Mouse (Mus musculus): ENCODE results near the gene Tnnt1.
"Not testable (repeated sequence)": the region's sequence is repeated elsewhere in the genome, so short reads cannot be mapped to it uniquely, and the experiment has no call there.

The Tnnt1 gene

DNA sequence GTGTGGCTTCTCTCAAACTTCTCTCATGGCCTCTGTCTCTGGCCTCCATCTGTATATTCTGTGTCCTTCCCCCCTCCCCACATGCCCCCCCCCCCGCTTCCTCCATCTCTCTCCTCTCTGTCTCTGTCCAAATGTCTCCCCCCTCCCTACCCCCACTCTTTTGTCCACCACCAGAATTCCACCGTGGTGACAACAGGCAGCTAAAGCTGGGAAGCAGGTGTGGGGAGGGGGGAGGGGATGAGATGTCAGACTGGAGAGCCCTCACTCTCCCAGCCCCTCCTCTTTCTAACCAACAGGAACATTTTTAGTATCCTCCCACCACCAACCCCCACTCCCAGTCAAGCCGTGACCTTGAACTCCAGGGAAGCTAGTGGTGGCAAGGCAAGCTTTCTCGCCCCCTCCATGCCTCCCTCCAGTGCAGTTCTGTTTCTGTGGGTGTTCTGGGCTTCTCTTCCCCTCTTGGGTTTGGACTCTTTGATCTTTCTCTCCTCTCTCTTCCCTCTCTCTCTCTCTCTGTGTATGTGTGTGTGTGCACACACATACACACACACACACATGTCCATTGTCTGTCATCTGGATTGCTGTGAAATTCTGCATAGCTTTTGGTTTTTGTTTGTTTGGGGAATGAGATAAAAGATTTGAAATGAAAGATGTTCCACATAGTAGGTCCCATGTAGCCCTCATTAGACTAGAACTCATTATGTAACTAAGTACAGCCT lies at the start of gene Tnnt1:
TSS of gene Tnnt1 (minus strand) at position 51 of the 719 bp plus-strand sequence.
- DNase-seq (ENCODE audit: low read depth in 2 of 2, low spot score in 2 of 2): no peak

GRCm38 (mm10) chr7:4562660-4563059 lies 46.5 kb upstream of the Tnnt1 start:
- no peak for DNase-seq (ENCODE audit: low read depth in 2 of 2, low spot score in 2 of 2)

DNA sequence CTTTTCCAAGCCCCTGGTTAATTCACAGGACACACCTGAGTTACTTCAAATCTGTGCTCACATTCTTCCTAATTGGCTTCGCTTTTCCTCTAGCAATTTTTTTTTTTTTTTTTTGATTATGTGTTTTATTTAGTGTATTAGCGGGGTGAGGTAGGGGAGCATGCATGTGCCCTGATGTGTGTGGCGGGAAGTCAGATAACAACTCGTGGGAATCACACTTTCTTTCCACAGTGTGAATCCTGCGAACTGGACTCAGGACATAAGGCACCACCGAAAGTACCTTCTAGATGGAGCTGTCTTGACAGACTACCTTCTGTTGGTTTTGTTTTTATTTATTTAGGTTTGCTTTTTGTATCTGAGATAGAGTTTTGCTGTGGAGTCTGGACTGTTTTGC lies 41.0 kb upstream of the Tnnt1 start:
- no peak for DNase-seq (ENCODE audit: low read depth in 2 of 2, low spot score in 2 of 2)

GRCm38 (mm10) chr7:4556256-4557166 lies 40.3 kb upstream of the Tnnt1 start:
- DNase-seq (ENCODE audit: low read depth in 2 of 2, low spot score in 2 of 2): peak; percentile 66 to 74

DNA sequence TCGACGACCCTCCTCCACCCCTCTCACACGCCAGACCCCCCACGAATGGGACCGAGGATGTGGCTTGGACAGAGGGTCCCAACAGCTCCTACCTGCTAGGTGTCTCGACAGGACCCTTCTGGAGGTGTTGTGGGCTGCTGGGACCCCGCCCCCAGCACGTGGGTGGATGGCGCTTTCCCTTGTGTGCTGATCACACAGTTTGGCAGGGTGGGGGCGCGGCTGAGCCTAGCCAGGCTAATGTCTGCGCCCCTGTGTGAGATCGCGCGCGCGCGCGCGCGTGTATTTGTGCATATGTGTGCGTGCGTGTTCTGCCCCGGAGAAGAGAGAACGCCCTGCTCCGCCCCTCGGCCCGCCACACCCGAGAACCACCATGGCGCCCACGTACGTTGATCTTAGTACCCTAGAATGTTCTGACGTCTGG lies 31.0 kb upstream of the Tnnt1 start, which contains the start of gene Syt5:
TSS of gene Syt5 (minus strand) at position 321 of the 421 bp plus-strand sequence.
- DNase-seq (ENCODE audit: low read depth in 2 of 2, low spot score in 2 of 2): peak in 1 of 2 experiments; percentile 7

DNA sequence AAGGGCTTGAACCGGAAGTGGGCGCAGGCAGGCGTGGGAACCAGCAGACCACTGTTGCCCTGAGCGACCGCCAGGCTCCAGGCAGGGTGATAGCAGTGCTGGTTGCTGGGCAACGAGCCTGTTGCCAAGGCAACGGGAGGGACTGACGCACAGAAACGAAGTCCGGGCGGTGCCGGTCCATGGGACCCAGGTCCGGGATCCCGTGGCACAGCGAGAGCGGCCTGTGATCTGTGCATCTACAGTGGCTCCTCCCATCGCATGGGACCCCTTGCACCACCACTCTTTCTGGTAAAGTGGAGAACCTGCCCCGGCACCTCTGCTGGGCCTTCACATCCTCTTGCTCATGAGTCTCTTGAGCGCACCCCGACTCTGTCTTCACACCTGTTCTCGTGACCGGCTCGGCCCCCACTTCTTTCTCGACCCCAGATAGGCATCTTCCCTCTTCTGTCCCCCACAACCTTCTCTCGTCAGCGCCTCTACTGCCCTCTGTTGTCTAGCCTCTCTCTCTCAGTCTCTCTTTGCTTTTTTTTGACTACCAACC lies 30.5 kb upstream of the Tnnt1 start:
- no peak for DNase-seq (ENCODE audit: low read depth in 2 of 2, low spot score in 2 of 2)

DNA sequence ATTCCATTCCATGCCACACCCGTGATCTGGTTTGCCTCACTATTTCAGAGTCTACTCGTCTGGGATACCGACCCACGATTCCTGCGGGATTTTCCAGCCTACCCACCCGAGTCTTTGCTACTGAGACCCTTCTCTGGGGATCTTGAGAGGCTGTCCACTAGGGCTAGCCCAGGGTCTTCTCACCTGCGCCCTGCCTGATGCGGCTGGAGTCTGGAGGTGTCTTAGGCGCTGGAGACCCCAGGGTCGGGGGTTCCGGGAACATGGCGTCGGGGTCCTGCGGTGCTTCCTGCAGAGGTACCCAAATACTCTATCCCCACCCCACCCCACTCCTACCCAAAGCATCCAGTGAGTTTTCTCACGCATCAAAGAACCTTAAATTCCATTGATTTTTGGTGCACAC lies 29.9 kb upstream of the Tnnt1 start:
- DNase-seq (ENCODE audit: low read depth in 2 of 2, low spot score in 2 of 2): no peak

- DNase-seq (ENCODE audit: low read depth in 2 of 2, low spot score in 2 of 2): no peak
Measured at GRCm38 (mm10) chr7:4542013-4542412, 25.8 kb upstream of the Tnnt1 start.

- no peak for DNase-seq (ENCODE audit: low read depth in 2 of 2, low spot score in 2 of 2)
Measured at GRCm38 (mm10) chr7:4541344-4541743, 25.2 kb upstream of the Tnnt1 start.

GRCm38 (mm10) chr7:4539019-4539418 lies 22.8 kb upstream of the Tnnt1 start:
- DNase-seq (ENCODE audit: low read depth in 2 of 2, low spot score in 2 of 2): no peak

DNA sequence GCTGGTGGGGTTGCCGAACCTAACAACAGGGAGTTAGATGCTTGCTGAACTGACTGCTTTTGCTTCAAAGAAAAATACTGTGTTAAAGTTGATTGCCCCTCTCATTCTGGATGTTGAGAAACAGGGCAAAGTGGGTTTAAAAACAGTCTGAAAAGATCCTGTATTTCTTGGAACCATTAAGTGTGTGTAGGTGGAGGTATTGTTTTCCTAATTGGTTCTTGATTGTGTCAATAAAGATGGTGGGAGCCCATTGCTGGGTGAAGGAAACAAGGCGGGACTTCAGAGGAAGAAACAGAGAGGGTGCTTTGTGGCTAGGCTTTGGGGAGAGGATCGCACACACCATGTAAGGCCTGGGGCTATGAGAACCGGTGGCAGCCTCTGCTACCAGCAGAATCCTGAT lies 21.0 kb upstream of the Tnnt1 start:
- no peak for DNase-seq (ENCODE audit: low read depth in 2 of 2, low spot score in 2 of 2)

GRCm38 (mm10) chr7:4536369-4536768 lies 20.2 kb upstream of the Tnnt1 start:
- no peak for DNase-seq (ENCODE audit: low read depth in 2 of 2, low spot score in 2 of 2)

- DNase-seq (ENCODE audit: low read depth in 2 of 2, low spot score in 2 of 2): no peak
Measured at GRCm38 (mm10) chr7:4532005-4532729, 16.0 kb upstream of the Tnnt1 start, which contains the start of gene Dnaaf3. Dnaaf3 (minus strand) TSS chr7:4532453.

- DNase-seq (ENCODE audit: low read depth in 2 of 2, low spot score in 2 of 2): not testable (repeated sequence)
Measured at GRCm38 (mm10) chr7:4530166-4530565, 14.0 kb upstream of the Tnnt1 start.

GRCm38 (mm10) chr7:4527302-4527689 lies 11.1 kb upstream of the Tnnt1 start:
- DNase-seq (ENCODE audit: low read depth in 2 of 2, low spot score in 2 of 2): no peak

- DNase-seq (ENCODE audit: low read depth in 2 of 2, low spot score in 2 of 2): peak; percentile 58 to 65
Measured at GRCm38 (mm10) chr7:4526341-4527301, 10.4 kb upstream of the Tnnt1 start.

GRCm38 (mm10) chr7:4524212-4524922 lies 8.2 kb upstream of the Tnnt1 start, which contains the start of gene Tnni3:
Tnni3 (minus strand) TSS chr7:4524229.
- DNase-seq (ENCODE audit: low read depth in 2 of 2, low spot score in 2 of 2): peak; percentile 29 to 50

- no peak for DNase-seq (ENCODE audit: low read depth in 2 of 2, low spot score in 2 of 2)
Measured at GRCm38 (mm10) chr7:4523205-4524130, 7.3 kb upstream of the Tnnt1 start.

All from CD8-positive naive resting alpha-beta T cell, adult 2 months (primary cell).